Mouse (Mus musculus): ENCODE measurements at regions not wholly inside any gene's neighbourhood (a gene's known extent, or its start where the extent isn't known, plus 50 kb on each side); places are given as distances from the start of the nearest gene placed in this dataset.

DNA sequence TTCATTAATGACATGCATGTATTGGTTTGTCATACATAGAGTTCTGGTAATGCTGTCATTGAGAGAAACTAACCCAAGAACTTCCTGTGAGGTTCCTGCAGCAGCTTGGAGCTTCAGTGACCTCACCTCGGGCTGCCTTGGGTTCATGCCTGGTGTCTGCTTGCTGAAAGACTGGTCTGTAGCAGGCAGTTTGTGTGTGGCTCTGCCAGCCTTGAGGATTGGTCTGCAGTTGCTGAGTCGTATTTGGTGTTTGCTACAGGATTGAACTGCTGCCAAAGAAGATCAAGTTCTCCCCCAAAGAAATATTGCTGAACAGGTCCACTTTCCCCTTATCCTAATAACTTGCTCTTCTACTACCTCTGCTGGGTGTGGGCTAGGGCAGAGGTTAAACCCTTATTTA lies 362.5 kb downstream of the Insc start:
- no peak for TF ChIP-seq CTCF (IDR thresholded peaks at IDR 0.05)
- no peak for TF ChIP-seq EP300 (IDR thresholded peaks at IDR 0.05)
